ENCODE assay signal across 25 mouse cellular contexts in genomic region chr5:77260141-77260540, GRCm38 (mm10). TPM values are rescaled to one million over a fixed set of nuclear protein-coding genes. Genes with fewer than 3 reads are reported as not detected.
DNase-seq lines count a peak whose midpoint lies in the region; ATAC-seq and TF ChIP-seq lines count a peak whose summit lies in the region.
"Had no signal": no experiment of that assay in that cellular context is flagged by ENCODE, and none has a peak within 500 bp of the region (broad histone marks: within the 10 kb centered on the region; RNA-seq: fewer than 3 reads in every experiment).

No protein-coding gene starts in this region.

- H3K27ac ChIP-seq in gastrocnemius, adult 2 months = peak overlapping the region; percentile 31; the same call in 1 of the 2 replicates
- no peak overlapping the region for H3K27ac ChIP-seq in midbrain, embryonic 11.5 days (ENCODE audit: low read depth, low read length)
- H3K27ac ChIP-seq in midbrain, embryonic 15.5 days = no peak overlapping the region
- H3K27ac ChIP-seq: embryonic facial prominence, embryonic 10.5 days; forebrain, embryonic 10.5 days; heart, embryonic 10.5 days; hindbrain, embryonic 13.5 days; intestine, embryonic 15.5 days had no signal

- H3K4me3 ChIP-seq in gastrocnemius, adult 2 months = no peak overlapping the region
- no peak overlapping the region for H3K4me3 ChIP-seq in midbrain, embryonic 11.5 days (ENCODE audit: low read depth, low read length)
- H3K4me3 ChIP-seq in midbrain, embryonic 15.5 days = no peak overlapping the region
- H3K4me3 ChIP-seq: embryonic facial prominence, embryonic 10.5 days; forebrain, embryonic 10.5 days; heart, embryonic 10.5 days; hindbrain, embryonic 13.5 days; intestine, embryonic 15.5 days had no signal

- intact Hi-C loops in gastrocnemius, adult 2 months (cut with DNase I) = no loop called here
- intact Hi-C loops in gastrocnemius, postnatal 36 days (cut with DNase I) = no loop called here

- H3K4me2 ChIP-seq in midbrain, embryonic 11.5 days = no peak overlapping the region
- H3K4me2 ChIP-seq in midbrain, embryonic 15.5 days = no peak overlapping the region
- H3K4me2 ChIP-seq: hindbrain, embryonic 13.5 days; intestine, embryonic 15.5 days had no signal

- 56% methylated on average over 6 of the region's 6 CpGs for WGBS in midbrain, embryonic 11.5 days
- 60% methylated on average over 6 of the region's 6 CpGs for WGBS in midbrain, embryonic 15.5 days

- H3K4me1 ChIP-seq in midbrain, embryonic 11.5 days (ENCODE audit: control insufficient read depth, insufficient read depth, low read length) = peaks cover 11% of the 10 kb centered on the region
- H3K4me1 ChIP-seq in midbrain, embryonic 15.5 days = no peaks in the 10 kb centered on the region
- H3K4me1 ChIP-seq: heart, embryonic 10.5 days; intestine, embryonic 15.5 days had no signal

- TF ChIP-seq CTCF in gastrocnemius, adult 2 months (IDR thresholded peaks at IDR 0.05) = no peak

- H3K9me3 ChIP-seq in midbrain, embryonic 11.5 days (ENCODE audit: control insufficient read depth, low read length) = no peaks in the 10 kb centered on the region
- H3K9me3 ChIP-seq in midbrain, embryonic 15.5 days = no peaks in the 10 kb centered on the region
- H3K9me3 ChIP-seq: embryonic facial prominence, embryonic 10.5 days; forebrain, embryonic 10.5 days; G1E; heart, embryonic 10.5 days; hindbrain, embryonic 13.5 days; intestine, embryonic 15.5 days had no signal

- no peak for DNase-seq in gastrocnemius, adult 2 months
- DNase-seq in gastrocnemius, postnatal 36 days = no peak
- DNase-seq in midbrain, embryonic 11.5 days (ENCODE audit: low spot score, missing footprints) = peak; percentile 85
- DNase-seq in lung, adult 18-20 months = no peak
- DNase-seq in neural tube, embryonic 10.5 days (ENCODE audit: extremely low spot score, low spot score) = no peak
- DNase-seq: adrenal gland, postnatal 14 days; B cell, adult 2 months; cerebellum, adult 11-12 months; cerebellum, postnatal 10 days; heart, adult 18-20 months; heart, postnatal 10 days; heart, postnatal 4 days had no signal

- peaks cover 6% of the 10 kb centered on the region; the same call in 1 of the 2 replicates for H3K27me3 ChIP-seq in midbrain, embryonic 11.5 days (ENCODE audit: control insufficient read depth, insufficient read depth, low read length)
- no peaks in the 10 kb centered on the region; the same call in 1 of the 2 replicates for H3K27me3 ChIP-seq in midbrain, embryonic 15.5 days (replicated peaks)
- H3K27me3 ChIP-seq: hindbrain, embryonic 13.5 days; intestine, embryonic 15.5 days had no signal

- no peaks in the 10 kb centered on the region for H3K36me3 ChIP-seq in midbrain, embryonic 11.5 days (ENCODE audit: control insufficient read depth, insufficient read depth, low read length)
- H3K36me3 ChIP-seq in midbrain, embryonic 15.5 days (replicated peaks) = no peaks in the 10 kb centered on the region
- H3K36me3 ChIP-seq: embryonic facial prominence, embryonic 10.5 days; forebrain, embryonic 10.5 days; G1E; heart, embryonic 10.5 days; hindbrain, embryonic 13.5 days; intestine, embryonic 15.5 days had no signal

- H3K9ac ChIP-seq in midbrain, embryonic 11.5 days (ENCODE audit: low read length) = no peak overlapping the region
- H3K9ac ChIP-seq in midbrain, embryonic 15.5 days = no peak overlapping the region
- H3K9ac ChIP-seq: hindbrain, embryonic 13.5 days; intestine, embryonic 15.5 days had no signal

- ATAC-seq in midbrain, embryonic 11.5 days (ENCODE audit: low FRiP score) = no peak
- ATAC-seq in midbrain, embryonic 15.5 days (replicated peaks) = no peak
- peak; percentile 32; the same call in 1 of the 2 replicates for ATAC-seq in erythroid progenitor cell, adult 5-6 weeks (replicated peaks; ENCODE audit: low FRiP score, poor library complexity, severe bottlenecking)
- ATAC-seq: activated CD4-positive, CD25-positive, alpha-beta regulatory T cell, adult 4 months; CD4-positive, CD25-positive, alpha-beta regulatory T cell, adult 4 months; forebrain, embryonic 14.5 days; intestine, embryonic 15.5 days had no signal

RNA-seq across cellular contexts. Expression of gene Rest, which starts 5.2 kb away (rescaled TPM):
- total RNA-seq in gastrocnemius, adult 2 months (2021) = 1 to 10 TPM; 7.8 to 9.2 TPM
- total RNA-seq in gastrocnemius, postnatal 36 days (2021) = 1 to 10 TPM; 7.1 to 8.4 TPM
- polyA plus RNA-seq in midbrain, embryonic 11.5 days (2014; fragmentation: Nextera tagmentation; extraction: Ambion mirVana) = 18.4 and 21.6 TPM in 2 replicates
- polyA plus RNA-seq in midbrain, embryonic 15.5 days (2015; fragmentation: Nextera tagmentation; extraction: Ambion mirVana) = 6.4 and 6.7 TPM in 2 replicates
- total RNA-seq in erythroid progenitor cell, adult 5-6 weeks (2015; ENCODE audit: low replicate concordance) = 7.2 and 8.8 TPM in 2 replicates
- total RNA-seq in erythroid progenitor cell, adult 5-6 weeks (2017; ENCODE audit: low replicate concordance) = 11.2 and 13.4 TPM in 2 replicates

RNA-seq across cellular contexts. Expression of gene Spink2, which starts 48.9 kb away (rescaled TPM):
- total RNA-seq in gastrocnemius, adult 2 months (2021) = not detected
- not detected for total RNA-seq in gastrocnemius, postnatal 36 days (2021)
- 0.55 and 0.68 TPM in 2 replicates for polyA plus RNA-seq in midbrain, embryonic 11.5 days (2014; fragmentation: Nextera tagmentation; extraction: Ambion mirVana)
- polyA plus RNA-seq in midbrain, embryonic 15.5 days (2015; fragmentation: Nextera tagmentation; extraction: Ambion mirVana) = 0.41 TPM in 1 of 2 replicates, not detected in the other
- total RNA-seq in erythroid progenitor cell, adult 5-6 weeks (2015; ENCODE audit: low replicate concordance) = not detected in 2 replicates
- total RNA-seq in erythroid progenitor cell, adult 5-6 weeks (2017; ENCODE audit: low replicate concordance) = not detected in 2 replicates
- total RNA-seq: adrenal gland, adult 18-20 months; adrenal gland, postnatal 14 days; G1E; gastrocnemius, adult 8-10 months; heart, adult 18-20 months had no signal
- polyA plus RNA-seq: CD4-positive, CD25-positive, alpha-beta regulatory T cell, adult 4 months; G1E had no signal

RNA-seq across cellular contexts. Expression of gene Noa1, which starts 49.7 kb away (rescaled TPM):
- total RNA-seq in gastrocnemius, adult 2 months (2021) = 10 to 100 TPM; 12.8 to 20.4 TPM
- total RNA-seq in gastrocnemius, postnatal 36 days (2021) = 10 to 100 TPM; 15.1 to 17.9 TPM
- polyA plus RNA-seq in midbrain, embryonic 11.5 days (2014; fragmentation: Nextera tagmentation; extraction: Ambion mirVana) = 34.1 and 36.6 TPM in 2 replicates
- 36.1 and 37.5 TPM in 2 replicates for polyA plus RNA-seq in midbrain, embryonic 15.5 days (2015; fragmentation: Nextera tagmentation; extraction: Ambion mirVana)
- 6.3 and 10.5 TPM in 2 replicates for total RNA-seq in erythroid progenitor cell, adult 5-6 weeks (2015; ENCODE audit: low replicate concordance)
- 11.6 and 28.2 TPM in 2 replicates for total RNA-seq in erythroid progenitor cell, adult 5-6 weeks (2017; ENCODE audit: low replicate concordance)

RNA-seq across cellular contexts. Expression of gene Polr2b, which starts 49.8 kb away (rescaled TPM):
- 10 to 100 TPM; 26.3 to 30.2 TPM for total RNA-seq in gastrocnemius, adult 2 months (2021)
- 10 to 100 TPM; 20.7 to 24.2 TPM for total RNA-seq in gastrocnemius, postnatal 36 days (2021)
- polyA plus RNA-seq in midbrain, embryonic 11.5 days (2014; fragmentation: Nextera tagmentation; extraction: Ambion mirVana) = 113 and 124 TPM in 2 replicates
- polyA plus RNA-seq in midbrain, embryonic 15.5 days (2015; fragmentation: Nextera tagmentation; extraction: Ambion mirVana) = 63.8 and 65.2 TPM in 2 replicates
- total RNA-seq in erythroid progenitor cell, adult 5-6 weeks (2015; ENCODE audit: low replicate concordance) = 43.6 and 62.5 TPM in 2 replicates
- 53.7 and 109 TPM in 2 replicates for total RNA-seq in erythroid progenitor cell, adult 5-6 weeks (2017; ENCODE audit: low replicate concordance)
